Mouse (Mus musculus) small intestine, adult 10 weeks (tissue): ENCODE measurements around the gene Cyp4v3. TPM values are rescaled to one million over a fixed set of nuclear protein-coding genes. Genes with fewer than 3 reads are reported as not detected.

Source experiments
- polyA plus RNA-seq: library from polyadenylated mRNA; stranded (reverse); fragments of 350-450 nt; fragmentation: Illumina TruSeq; extraction: RNeasy Lipid Tissue Mini Kit (QIAGEN cat#74804); gene quantifications from one replicate; pipeline ENCODE4 v1.2.3, GENCODE M21; 2014; ENCODE audit warnings: low replicate concordance

The Cyp4v3 gene
- polyA plus RNA-seq = 1,063 TPM

DNA sequence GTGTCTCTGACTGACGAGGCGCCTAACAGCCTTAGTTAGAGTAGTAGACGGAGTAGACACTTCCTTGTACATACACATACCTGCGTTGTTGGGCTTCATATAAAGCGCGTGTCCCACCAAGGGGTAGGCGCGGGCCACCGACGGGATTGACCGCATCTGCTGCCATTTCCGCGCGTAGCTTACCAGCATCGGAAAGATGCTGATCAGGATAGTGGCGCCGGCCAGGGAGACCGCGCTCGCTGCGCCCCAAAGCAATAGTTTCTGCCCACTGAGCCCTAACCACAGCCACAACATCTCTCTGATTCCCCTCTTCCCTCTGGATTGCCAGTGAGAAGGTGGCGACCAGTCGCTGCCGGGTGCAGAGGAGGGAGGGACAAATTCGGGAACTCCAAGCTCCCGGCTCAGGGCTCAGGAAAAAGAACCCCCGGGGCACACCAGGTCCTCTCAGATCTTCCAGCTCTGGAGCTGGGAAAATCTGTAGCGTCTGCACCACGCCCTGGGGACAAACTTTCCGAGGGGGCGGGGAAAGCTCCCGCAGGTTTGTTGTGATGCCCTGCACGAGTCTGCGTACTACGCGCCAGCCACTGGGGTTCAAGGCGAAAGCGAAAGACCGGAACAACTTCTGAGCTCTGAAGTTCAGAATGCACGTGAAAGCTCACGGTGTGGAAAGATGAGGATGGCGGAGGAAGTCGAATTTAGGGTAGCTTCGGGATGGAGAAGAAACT, at the start of gene Cyp4v3:
Cyp4v3 (minus strand) TSS at position 532 of the 725 bp plus-strand sequence.

DNA sequence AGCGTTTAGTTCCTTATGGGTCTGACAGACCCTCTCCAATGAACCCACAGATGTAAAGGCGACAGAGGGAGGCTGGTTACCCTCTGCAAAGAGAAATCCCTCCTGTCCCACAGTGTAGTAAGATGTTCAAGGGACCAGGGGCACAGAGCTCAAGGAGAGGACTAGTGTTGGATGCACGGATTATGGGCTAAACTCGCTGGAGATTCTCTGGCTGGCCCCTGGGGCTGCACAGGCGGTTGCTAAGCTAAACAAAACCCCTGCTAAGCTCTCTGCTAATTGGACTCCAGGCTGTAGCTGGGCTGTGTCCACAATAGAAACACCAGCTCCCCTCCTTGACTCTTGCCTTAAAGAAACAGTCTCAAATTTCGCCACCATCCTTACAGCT, 48.9 kb upstream of the Cyp4v3 start, which contains the start of gene Fam149a:
Fam149a (minus strand) TSS at position 329 of the 385 bp plus-strand sequence.

DNA sequence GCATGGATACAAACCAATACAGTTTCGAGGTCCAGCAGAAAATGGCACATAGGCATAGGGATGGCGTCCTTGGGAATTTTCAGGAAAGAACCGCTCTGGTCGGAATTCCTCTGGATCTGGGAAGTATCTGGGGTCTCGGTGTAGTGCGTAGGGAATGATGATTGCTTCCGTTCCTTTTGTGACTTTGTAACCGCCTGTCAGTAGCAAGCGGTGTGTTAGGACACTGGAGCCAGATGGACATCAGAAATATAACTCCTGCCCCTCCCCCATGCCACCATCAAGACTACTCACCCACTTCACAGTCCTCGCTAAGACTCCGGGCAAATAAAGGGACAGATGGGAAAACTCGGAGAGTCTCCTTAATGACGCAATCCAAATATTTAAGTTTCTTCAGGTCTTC, 24.6 kb downstream of the Cyp4v3 start, which contains the start of gene Gm45753:
Gm45753 (minus strand) TSS at position 101 of the 400 bp plus-strand sequence.

DNA sequence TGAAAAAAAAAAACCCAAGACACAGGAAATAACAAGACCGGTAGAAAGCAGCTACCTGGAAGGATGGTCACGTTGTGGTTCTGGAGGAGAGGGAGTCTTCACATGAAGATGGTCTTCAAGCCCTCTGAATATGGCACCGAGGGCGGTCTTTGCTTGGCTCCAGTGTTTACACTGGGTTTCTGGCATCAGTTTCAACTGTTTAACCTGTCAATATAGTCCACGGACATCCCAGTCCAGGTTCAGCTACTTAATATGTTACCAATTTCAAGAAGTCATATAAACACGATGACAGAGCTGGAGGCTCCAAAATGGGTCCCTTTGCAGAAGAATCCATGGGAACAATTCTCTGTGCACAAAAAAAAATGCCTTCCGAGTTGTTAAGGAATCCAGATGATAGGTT, 38.3 kb downstream of the Cyp4v3 start, which contains the start of gene Klkb1:
Klkb1 (minus strand) TSS at position 173 of the 400 bp plus-strand sequence.

DNA sequence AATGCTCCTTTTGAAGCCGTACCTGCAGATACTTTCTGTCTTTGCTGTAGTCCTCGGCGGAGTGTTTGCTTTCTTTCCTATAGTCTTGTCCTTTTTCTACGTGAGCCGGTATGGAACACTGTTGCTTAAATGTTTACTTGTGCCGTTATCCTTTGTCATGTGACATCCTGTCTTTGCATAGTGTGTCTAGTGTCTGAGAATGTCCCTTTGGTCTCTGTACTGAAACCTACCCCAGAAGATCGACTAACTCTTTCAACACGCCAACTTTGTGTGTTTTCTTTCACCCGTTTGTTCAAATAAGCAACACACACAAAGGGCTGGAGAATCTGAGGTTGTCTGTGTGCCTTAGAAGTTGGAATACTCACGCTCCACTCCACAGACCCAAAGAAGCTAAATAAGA, 71.1 kb downstream of the Cyp4v3 start, which contains the start of gene F11:
F11 (minus strand) TSS at position 112 of the 400 bp plus-strand sequence.

Other genes starting within 250 kb of the Cyp4v3 start
- 0.19 TPM for gene F11, start 71.2 kb downstream of the Cyp4v3 start, polyA plus RNA-seq
- 2.8 TPM for gene Klkb1, start 38.4 kb downstream of the Cyp4v3 start, polyA plus RNA-seq
- gene Gm45753, start 24.8 kb downstream of the Cyp4v3 start, polyA plus RNA-seq = 0.37 TPM
- 3.8 TPM for gene Fam149a, start 49.1 kb upstream of the Cyp4v3 start, polyA plus RNA-seq
- 108 TPM for gene Tlr3, start 77.9 kb upstream of the Cyp4v3 start, polyA plus RNA-seq
- 23.9 TPM for gene Sorbs2, start 174.6 kb upstream of the Cyp4v3 start, polyA plus RNA-seq